Mouse (Mus musculus) C2C12 (cell line): ENCODE measurements around the gene Ly75. TPM values are rescaled to one million over a fixed set of nuclear protein-coding genes. Genes with fewer than 3 reads are reported as not detected.

Experiments
- H3K27me3 ChIP-seq: one replicate; pipeline ENCODE4 v1.6.1; 2011; ENCODE audit not compliant: control insufficient read depth, insufficient read depth, insufficient read length
- H3K36me3 ChIP-seq: one replicate; pipeline ENCODE4 v1.6.1; 2011; ENCODE audit not compliant: control insufficient read depth, insufficient read depth
- H3K4me3 ChIP-seq: one replicate; pipeline ENCODE4 v1.5.1; 2011; ENCODE audit warnings: mild to moderate bottlenecking, control low read depth; ENCODE audit not compliant: poor library complexity, insufficient read depth, severe bottlenecking
- H3K79me2 ChIP-seq: one replicate; pipeline ENCODE4 v1.6.1; 2011; ENCODE audit not compliant: control insufficient read depth, insufficient read depth
- H3K79me3 ChIP-seq: one replicate; pipeline ENCODE4 v1.6.1; 2011; ENCODE audit warnings: low read depth, control low read depth
- H3ac ChIP-seq: one replicate; pipeline ENCODE3; 2011; ENCODE audit warnings: low read depth; ENCODE audit not compliant: control insufficient read depth, insufficient read length
- CEBPB ChIP-seq: IDR thresholded peaks from one replicate; pipeline ENCODE4 v1.6.1; 2011; ENCODE audit warnings: low read depth, mild to moderate bottlenecking, control low read depth, moderate library complexity
- CTCF ChIP-seq: IDR thresholded peaks from one replicate; pipeline ENCODE4 v1.5.1; 2011; ENCODE audit not compliant: control insufficient read depth, insufficient read depth, insufficient read length
- FOSL1 ChIP-seq: IDR thresholded peaks from one replicate; pipeline ENCODE4 v1.8.0; 2011; ENCODE audit warnings: mild to moderate bottlenecking, low read length; ENCODE audit not compliant: poor library complexity, insufficient read depth, severe bottlenecking
- MAX ChIP-seq: IDR thresholded peaks from one replicate; pipeline ENCODE4 v1.6.1; 2011; ENCODE audit warnings: mild to moderate bottlenecking, control low read depth
- MYOD1 ChIP-seq: IDR thresholded peaks from one replicate; pipeline ENCODE4 v1.6.1; 2011; ENCODE audit warnings: low read depth; ENCODE audit not compliant: control insufficient read depth, insufficient read length
- MYOG ChIP-seq: IDR thresholded peaks from one replicate; pipeline ENCODE4 v1.6.1; 2011; ENCODE audit not compliant: control insufficient read depth, insufficient read length; ENCODE audit errors: extremely low read depth
- USF1 ChIP-seq: IDR thresholded peaks from one replicate; pipeline ENCODE4 v1.6.1; 2011; ENCODE audit warnings: low read depth, mild to moderate bottlenecking, control low read depth, moderate library complexity
- polyA plus RNA-seq: library from polyadenylated mRNA; unstranded; fragments of >200 nt; fragmentation: generic; extraction: Trizol; gene quantifications from one replicate; pipeline ENCODE4 v1.2.1, GENCODE M21; 2012; ENCODE audit warnings: missing spikeins

Gene Ly75
- polyA plus RNA-seq, 1 experiment, result 8.7 TPM

- Histone ChIP-seq H3ac (no peak overlapping the region), H3K79me2 (no peaks in the 10 kb centered on the region), H3K27me3 (no peaks in the 10 kb centered on the region), H3K36me3 (no peaks in the 10 kb centered on the region), H3K4me3 (no peak overlapping the region), H3K79me3 (no peaks in the 10 kb centered on the region)
- TF ChIP-seq MYOD1, result no peak
- TF ChIP-seq CTCF, result no peak
- no peak for TF ChIP-seq FOSL1
- no peak for TF ChIP-seq MYOG
- no peak for TF ChIP-seq CEBPB
- no peak for TF ChIP-seq MAX
- no peak for TF ChIP-seq USF1
Observed at GRCm38 (mm10) chr2:60411181-60411580, 28.1 kb upstream of the Ly75 start.

- no peaks in the 10 kb centered on the region for H3K27me3 ChIP-seq
- no peaks in the 10 kb centered on the region for H3K79me3 ChIP-seq
- H3K79me2 ChIP-seq, result no peaks in the 10 kb centered on the region
- TF ChIP-seq MAX (no peak), CTCF (no peak), USF1 (no peak), FOSL1 (no peak), CEBPB (no peak), MYOD1 (no peak), MYOG (no peak)
- no peaks in the 10 kb centered on the region for H3K36me3 ChIP-seq
- H3K4me3 ChIP-seq, result no peak overlapping the region
- no peak overlapping the region for H3ac ChIP-seq
Observed at GRCm38 (mm10) chr2:60409989-60410763, 27.1 kb upstream of the Ly75 start.

- no peak overlapping the region for H3ac ChIP-seq
- no peaks in the 10 kb centered on the region for H3K79me2 ChIP-seq
- no peaks in the 10 kb centered on the region for H3K27me3 ChIP-seq
- no peaks in the 10 kb centered on the region for H3K79me3 ChIP-seq
- TF ChIP-seq MYOD1 (no peak), FOSL1 (no peak), CTCF (no peak), MYOG (no peak), MAX (no peak), USF1 (no peak), CEBPB (no peak)
- H3K36me3 ChIP-seq, result no peaks in the 10 kb centered on the region
- no peak overlapping the region for H3K4me3 ChIP-seq
Observed at GRCm38 (mm10) chr2:60409194-60409593, 26.1 kb upstream of the Ly75 start.

- Histone ChIP-seq H3K4me3 (no peak overlapping the region), H3K36me3 (no peaks in the 10 kb centered on the region), H3ac (no peak overlapping the region), H3K27me3 (no peaks in the 10 kb centered on the region), H3K79me3 (no peaks in the 10 kb centered on the region), H3K79me2 (no peaks in the 10 kb centered on the region)
- no peak for TF ChIP-seq MAX
- TF ChIP-seq MYOD1, result no peak
Observed at GRCm38 (mm10) chr2:60407387-60407786, 24.3 kb upstream of the Ly75 start.

- Histone ChIP-seq H3K79me2 (no peaks in the 10 kb centered on the region), H3K4me3 (no peak overlapping the region), H3K36me3 (no peaks in the 10 kb centered on the region), H3K79me3 (no peaks in the 10 kb centered on the region), H3ac (no peak overlapping the region), H3K27me3 (no peaks in the 10 kb centered on the region)
- TF ChIP-seq CEBPB (no peak), CTCF (no peak), MYOD1 (no peak), FOSL1 (no peak), MAX (no peak), MYOG (no peak), USF1 (no peak)
Observed at GRCm38 (mm10) chr2:60405431-60405830, 22.3 kb upstream of the Ly75 start.

- H3K27me3 ChIP-seq, result no peaks in the 10 kb centered on the region
- TF ChIP-seq MYOG (no peak), MAX (no peak), CEBPB (no peak)
- no peak overlapping the region for H3K4me3 ChIP-seq
- no peak overlapping the region for H3ac ChIP-seq
- H3K79me3 ChIP-seq, result no peaks in the 10 kb centered on the region
- no peaks in the 10 kb centered on the region for H3K36me3 ChIP-seq
- H3K79me2 ChIP-seq, result no peaks in the 10 kb centered on the region
Observed at GRCm38 (mm10) chr2:60404763-60405162, 21.7 kb upstream of the Ly75 start.
